ENCODE assay signal across 8 mouse cellular contexts in the genomic region with DNA sequence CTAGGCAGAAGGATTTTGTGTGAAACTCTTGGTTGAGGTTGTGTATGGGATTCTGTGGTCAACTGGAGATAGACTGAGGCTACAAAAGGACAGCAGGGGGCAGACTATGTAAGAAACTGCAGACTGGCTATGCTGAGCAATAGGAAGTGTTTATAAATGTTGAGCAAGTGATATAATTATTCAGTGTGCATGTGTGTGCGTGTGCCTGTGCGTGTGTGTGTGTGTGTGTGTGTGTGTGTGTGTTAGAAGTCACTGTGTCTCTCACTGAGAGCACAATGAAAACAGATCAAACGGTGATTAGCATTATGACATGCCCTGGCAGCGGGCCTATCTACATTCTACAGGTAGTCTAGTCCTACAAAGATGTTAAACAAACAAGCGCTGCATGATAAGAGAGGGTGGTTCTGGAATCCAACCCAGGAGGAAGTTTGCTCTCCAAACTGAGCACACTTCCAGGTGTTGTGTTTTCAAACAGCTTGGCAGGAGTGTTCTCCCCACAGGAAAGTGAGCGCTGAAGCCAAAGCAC. TPM values are rescaled to one million over a fixed set of nuclear protein-coding genes. Genes with fewer than 3 reads are reported as not detected.
DNase-seq lines count a peak whose midpoint lies in the region; ATAC-seq and TF ChIP-seq lines count a peak whose summit lies in the region.

Gene Gbp5, plus strand, starts transcription at position 443 of the 526 bp plus-strand sequence.

- peak; percentile 72 for ATAC-seq in granulocyte monocyte progenitor cell, adult 5-6 weeks (replicated peaks; ENCODE audit: poor library complexity, severe bottlenecking)
- peak; percentile 60 for ATAC-seq in liver, embryonic 16.5 days (ENCODE audit: low read depth)

- H3K9me3 ChIP-seq in liver, embryonic 16.5 days (replicated peaks; ENCODE audit: control insufficient read depth, low read length), result no peaks in the 10 kb centered on the region

- peak; percentile 76 for TF ChIP-seq CTCF in layer of hippocampus, adult 2 months (conservative IDR thresholded peaks at IDR 0.05)

- no peaks in the 10 kb centered on the region for H3K36me3 ChIP-seq in liver, embryonic 16.5 days (ENCODE audit: control insufficient read depth, insufficient read depth)

- H3K27ac ChIP-seq in layer of hippocampus, adult 2 months, result peak within 1 kb of the TSS; percentile 36; the same call in 1 of the 2 replicates
- no peak within 1 kb of the TSS for H3K27ac ChIP-seq in liver, embryonic 16.5 days (ENCODE audit: low read length)

- no peaks in the 10 kb centered on the region; the same call in 1 of the 2 replicates for H3K4me1 ChIP-seq in liver, embryonic 16.5 days (ENCODE audit: control insufficient read depth, low read depth, low read length)

- DNase-seq in layer of hippocampus, adult 2 months (ENCODE audit: low spot score in 2 of 2), result peak in 1 of 2 experiments; percentile 22
- DNase-seq in layer of hippocampus, postnatal 36 days, result no peak
- peak; percentile 63 for DNase-seq in adrenal gland, adult 2 months
- DNase-seq in kidney, adult 18-20 months, result peak; percentile 71
- DNase-seq in ovary, postnatal 14 days (ENCODE audit: low spot score), result peak; percentile 49
- peak; percentile 95 for DNase-seq in urinary bladder, postnatal 14 days (ENCODE audit: low spot score)

- H3K4me3 ChIP-seq in layer of hippocampus, adult 2 months, result no peak within 1 kb of the TSS
- no peak within 1 kb of the TSS for H3K4me3 ChIP-seq in liver, embryonic 16.5 days (ENCODE audit: low read depth, low read length)

- 30% methylated on average over 6 of the region's 6 CpGs for WGBS in liver, embryonic 16.5 days (ENCODE audit: insufficient replicate concordance)

- no peaks in the 10 kb centered on the region for H3K27me3 ChIP-seq in liver, embryonic 16.5 days (ENCODE audit: control insufficient read depth, insufficient read depth, low read depth, low read length)

- peak within 1 kb of the TSS; percentile 15; the same call in 1 of the 2 replicates for H3K4me2 ChIP-seq in liver, embryonic 16.5 days (ENCODE audit: low read depth, low read length)

- H3K9ac ChIP-seq in liver, embryonic 16.5 days (ENCODE audit: low read depth, low read length), result no peak within 1 kb of the TSS

RNA-seq across cellular contexts. Expression of gene Gbp5, which starts in this region (rescaled TPM):
- total RNA-seq in layer of hippocampus, adult 2 months (2021), result 1 to 10 TPM; 1.5 to 1.8 TPM
- total RNA-seq in layer of hippocampus, postnatal 36 days (2021), result 1 to 10 TPM; 2.5 to 3.9 TPM
- total RNA-seq in adrenal gland, adult 2 months (2021), result 1 to 10 TPM; 3.0 to 6.5 TPM
- 0.53 and 0.61 TPM in 2 replicates for polyA plus RNA-seq in adrenal gland, adult 2 months (2012; rRNA removed)
- 5.2 and 11.1 TPM in 2 replicates for total RNA-seq in granulocyte monocyte progenitor cell, adult 5-6 weeks (2014; fragmentation: Nextera tagmentation)
- total RNA-seq in granulocyte monocyte progenitor cell, adult 5-6 weeks (2017), result 9.4 and 11.3 TPM in 2 replicates
- 0.13 TPM in 2 replicates for polyA plus RNA-seq in liver, embryonic 16.5 days (2015; fragmentation: Nextera tagmentation; extraction: Ambion mirVana)

Comparison
In these comparisons a context has a peak if more than half of its experiments do, and no peak if none do; other contexts are left out.
1. Peak in ATAC-seq and H3K4me2 ChIP-seq in liver, embryonic 16.5 days; RNA of the gene not detected or under 1 TPM.
2. DNase-seq: peak in adrenal gland, adult 2 months (single experiment), kidney, adult 18-20 months (single experiment), ovary, postnatal 14 days (single experiment) and urinary bladder, postnatal 14 days (single experiment); none in layer of hippocampus, postnatal 36 days (0 of 2).